Mouse (Mus musculus) lung, postnatal 36 days (tissue): ENCODE results near the gene Ift140.
"Not testable (repeated sequence)": the region's sequence is repeated elsewhere in the genome, so short reads cannot be mapped to it uniquely, and the experiment has no call there.

Experiments
- DNase-seq: peaks from one replicate; pipeline ENCODE4 v3.0.0; 2022; ENCODE audit warnings: mixed read lengths

Ift140 gene

GRCm38 (mm10) chr17:25120406-25120805 lies 104.5 kb downstream of the Ift140 start, which contains the start of gene Ptx4:
Gene Ptx4, plus strand, starts transcription at chr17:25120760.
- DNase-seq: no peak

GRCm38 (mm10) chr17:25123979-25124378 lies 108.1 kb downstream of the Ift140 start:
- peak; percentile 38 for DNase-seq

- DNase-seq: not testable (repeated sequence)
These were observed 109.7 kb downstream of the Ift140 start for GRCm38 (mm10) chr17:25125442-25126060.

- DNase-seq: no peak
These were observed 111.2 kb downstream of the Ift140 start for GRCm38 (mm10) chr17:25127079-25127478.

GRCm38 (mm10) chr17:25127681-25128080 lies 111.8 kb downstream of the Ift140 start:
- DNase-seq: no peak

- DNase-seq: peak; percentile 10
These were observed 114.2 kb downstream of the Ift140 start for GRCm38 (mm10) chr17:25130060-25130459.

GRCm38 (mm10) chr17:25133275-25133698 lies 117.4 kb downstream of the Ift140 start, which contains the start of gene Clcn7:
Gene Clcn7, plus strand, starts transcription at chr17:25133391.
- DNase-seq: peak; percentile 97

- no peak for DNase-seq
These were observed 119.7 kb downstream of the Ift140 start for GRCm38 (mm10) chr17:25135622-25136021.

- DNase-seq: no peak
These were observed 122.9 kb downstream of the Ift140 start for GRCm38 (mm10) chr17:25138803-25139202.

GRCm38 (mm10) chr17:25139960-25140359 lies 124.1 kb downstream of the Ift140 start:
- DNase-seq: peak; percentile 25
